Mouse (Mus musculus) layer of hippocampus, adult 9-10 months (tissue): ENCODE results near the gene Gm36210.
A peak's percentile ranks its signal among the peaks of the same experiment; 100 is the strongest.

Experiments used
- DNase-seq: peaks from one replicate; pipeline ENCODE4 v3.0.0; 2022; ENCODE audit warnings: low spot score

Gm36210 gene

DNA sequence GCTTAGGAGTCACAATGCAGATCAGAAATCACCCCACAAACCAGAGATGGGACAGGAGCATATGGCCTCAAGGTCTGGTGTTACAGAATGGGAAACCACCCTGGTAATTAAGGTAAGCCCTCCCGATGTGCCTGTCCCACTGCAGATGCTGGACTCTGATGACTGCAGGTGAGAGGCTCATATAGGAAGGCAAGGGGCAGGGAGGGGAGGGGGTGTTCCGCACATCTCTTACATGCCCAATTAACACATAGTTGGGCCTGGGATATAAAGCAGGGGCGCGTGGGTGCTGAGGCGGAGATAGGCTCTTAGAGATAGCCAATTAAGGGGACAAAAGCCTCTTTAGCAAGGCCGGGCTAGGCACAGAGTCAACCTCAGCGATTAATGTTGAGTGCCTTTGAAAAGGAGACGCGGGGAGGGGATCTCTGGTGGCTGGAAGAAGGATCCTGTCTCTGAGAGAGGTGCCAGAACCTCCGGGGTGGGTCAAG, at the start of gene Gm36210:
Gm36210 (minus strand) TSS at position 51 of the 485 bp plus-strand sequence.
- no peak for DNase-seq

GRCm38 (mm10) chr7:4953815-4954445, 47.6 kb upstream of the Gm36210 start:
- DNase-seq = no peak

DNA sequence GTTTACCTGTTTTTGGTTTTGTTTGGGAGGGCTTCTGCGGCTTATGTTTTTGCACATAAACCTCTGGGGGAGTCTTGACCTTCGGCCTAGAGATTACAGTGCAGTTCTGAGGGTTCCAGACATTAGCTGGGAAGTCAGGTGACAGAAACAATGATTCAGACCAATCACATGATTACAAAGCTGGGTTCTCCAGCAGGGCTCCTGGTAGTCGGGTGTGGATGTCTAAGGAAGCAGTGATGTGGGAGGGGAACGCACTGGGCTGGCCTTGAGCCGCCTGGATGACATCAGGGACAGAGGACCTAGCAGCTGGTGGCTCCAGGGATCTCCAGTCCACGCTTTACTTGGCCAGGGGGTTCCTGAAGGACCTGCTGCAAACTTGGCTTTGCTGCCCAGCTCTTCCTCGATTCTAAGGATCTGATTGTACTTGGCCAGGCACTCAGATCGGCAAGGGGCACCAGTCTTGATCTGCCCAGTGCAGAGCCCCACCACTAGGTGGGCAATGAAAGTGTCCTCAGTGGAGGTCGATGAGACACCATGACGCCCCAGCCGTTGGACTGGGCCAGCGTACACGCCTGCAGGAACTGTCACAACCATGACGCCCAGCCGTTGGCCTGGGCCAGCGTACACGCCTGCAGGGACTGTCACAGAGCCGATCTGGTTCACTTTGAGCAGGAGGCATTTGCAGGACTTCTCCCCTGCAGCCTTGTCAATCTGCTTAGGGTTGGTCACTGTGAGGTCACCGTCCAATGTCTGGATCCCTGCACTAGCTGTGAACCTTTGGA, 44.4 kb upstream of the Gm36210 start:
- DNase-seq = no peak

DNA sequence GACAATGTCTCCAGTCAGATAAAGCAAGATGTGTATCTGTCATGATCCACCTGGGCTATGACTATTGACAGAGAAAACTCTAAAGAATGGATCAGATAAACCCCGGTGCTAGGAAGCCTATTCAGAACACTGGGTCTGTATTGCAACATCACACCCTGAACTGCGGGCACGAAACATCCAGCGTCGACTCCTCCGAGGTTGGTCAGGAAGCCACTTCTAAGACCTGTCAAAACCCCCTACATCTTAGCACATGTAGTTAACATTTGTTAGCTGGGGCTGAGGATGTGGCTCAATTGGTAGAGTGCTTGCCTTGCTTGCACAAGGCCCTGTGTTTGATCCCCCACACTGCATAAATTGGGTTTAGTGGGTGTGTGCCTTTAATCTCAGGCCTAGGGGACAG, 42.1 kb upstream of the Gm36210 start:
- no peak for DNase-seq

GRCm38 (mm10) chr7:4947855-4948254, 41.5 kb upstream of the Gm36210 start:
- DNase-seq = no peak

DNA sequence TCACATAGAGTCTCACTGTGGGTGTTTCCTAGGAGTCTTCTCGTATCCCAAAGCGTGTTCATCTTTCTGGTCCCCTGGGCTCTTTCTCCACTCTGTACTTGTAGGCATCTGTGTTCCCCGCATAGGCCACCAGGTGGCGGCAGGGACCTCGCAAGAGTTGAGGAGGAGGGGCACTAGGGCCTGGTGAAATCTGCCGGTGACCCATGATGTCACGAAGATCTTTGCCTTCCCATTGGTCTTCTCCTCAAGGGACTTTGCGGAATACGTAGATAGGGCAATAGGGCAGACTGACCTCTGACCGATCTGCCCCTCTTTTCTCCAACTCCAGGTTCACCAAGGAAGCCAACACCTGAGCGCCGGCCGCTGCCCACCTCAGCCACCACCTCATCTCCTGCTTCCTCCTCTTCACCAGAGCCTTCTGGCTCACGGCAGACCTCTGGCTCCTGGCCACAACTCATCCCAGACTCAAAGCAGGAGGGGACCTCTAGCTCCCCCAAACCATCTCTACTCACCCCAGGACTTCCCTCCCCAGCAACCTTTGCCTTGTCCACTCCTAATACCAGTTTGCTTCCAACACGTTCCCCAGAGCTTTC, 37.0 kb upstream of the Gm36210 start:
- DNase-seq = peak; percentile 96

GRCm38 (mm10) chr7:4942673-4943072, 36.4 kb upstream of the Gm36210 start:
- no peak for DNase-seq

GRCm38 (mm10) chr7:4940068-4940479, 33.8 kb upstream of the Gm36210 start:
- peak; percentile 83 for DNase-seq

DNA sequence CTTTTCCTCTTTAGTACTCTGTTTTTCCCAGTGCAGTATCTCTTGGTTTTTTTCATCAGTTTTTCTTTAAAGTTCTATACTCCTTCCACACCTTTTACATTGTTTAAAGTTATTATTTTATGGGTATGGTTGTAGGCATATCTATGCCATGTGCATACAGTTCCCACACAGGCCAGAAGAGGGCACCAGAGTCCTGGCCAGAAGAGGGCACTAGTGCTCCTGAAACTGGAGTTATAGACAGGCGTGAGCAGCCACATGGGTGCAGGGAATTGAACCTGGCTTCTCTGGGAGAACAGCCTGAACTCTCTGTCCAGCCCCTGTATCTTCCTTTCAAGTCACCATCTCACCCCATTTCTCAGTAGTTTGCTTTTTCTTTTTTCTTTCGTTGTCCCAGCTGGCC, 32.1 kb upstream of the Gm36210 start:
- peak; percentile 44 for DNase-seq

GRCm38 (mm10) chr7:4937392-4937791, 31.1 kb upstream of the Gm36210 start:
- DNase-seq = no peak

DNA sequence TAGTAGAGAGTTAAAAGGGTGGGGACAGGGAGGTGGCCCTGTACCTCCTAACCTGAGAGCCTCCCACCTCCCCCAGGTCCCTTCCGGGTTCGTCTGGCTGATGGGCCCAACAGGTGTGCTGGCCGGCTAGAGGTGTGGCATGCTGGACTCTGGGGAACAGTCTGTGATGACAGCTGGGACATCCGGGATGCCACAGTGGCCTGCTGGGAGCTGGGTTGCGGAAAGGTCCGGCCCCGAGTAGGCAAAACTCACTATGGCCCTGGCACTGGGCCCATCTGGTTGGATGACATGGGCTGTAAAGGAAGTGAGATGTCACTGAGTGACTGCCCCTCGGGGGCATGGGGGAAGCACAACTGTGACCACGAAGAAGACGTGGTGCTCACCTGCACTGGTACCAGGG, 30.5 kb upstream of the Gm36210 start:
- DNase-seq = no peak

GRCm38 (mm10) chr7:4934160-4934914, 28.0 kb upstream of the Gm36210 start:
- no peak for DNase-seq

DNA sequence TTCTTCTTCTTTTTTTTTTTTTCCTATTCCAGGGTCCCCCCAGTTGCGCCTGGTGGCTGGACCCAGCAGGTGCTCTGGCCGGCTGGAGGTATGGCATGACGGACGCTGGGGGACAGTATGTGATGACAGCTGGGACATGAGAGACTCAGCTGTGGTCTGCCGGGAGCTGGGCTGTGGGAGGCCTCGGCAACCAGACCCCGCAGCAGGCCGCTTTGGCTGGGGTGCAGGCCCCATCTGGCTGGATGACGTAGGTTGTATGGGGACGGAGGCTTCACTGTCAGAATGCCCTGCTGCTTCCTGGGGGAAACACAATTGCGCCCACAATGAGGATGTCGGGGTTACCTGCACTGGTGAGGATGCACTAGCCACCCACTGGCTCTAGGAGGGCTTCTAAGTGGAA, 26.8 kb upstream of the Gm36210 start:
- no peak for DNase-seq

DNA sequence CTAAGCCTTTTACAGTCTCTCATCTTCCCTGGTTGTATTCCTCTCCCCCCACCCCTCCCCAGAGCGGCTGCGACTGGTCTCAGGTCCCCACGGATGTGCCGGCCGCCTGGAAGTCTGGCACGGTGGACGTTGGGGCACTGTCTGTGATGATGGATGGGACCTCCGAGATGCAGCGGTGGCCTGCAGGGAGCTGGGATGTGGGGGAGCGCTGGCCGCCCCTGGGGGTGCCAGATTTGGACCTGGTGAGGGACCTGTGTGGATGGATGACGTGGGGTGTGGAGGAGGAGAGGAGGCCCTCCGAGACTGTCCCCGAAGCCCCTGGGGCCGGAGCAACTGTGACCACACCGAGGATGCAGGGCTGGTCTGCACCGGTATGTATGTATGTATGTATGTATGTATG, 22.0 kb upstream of the Gm36210 start:
- DNase-seq = no peak

DNA sequence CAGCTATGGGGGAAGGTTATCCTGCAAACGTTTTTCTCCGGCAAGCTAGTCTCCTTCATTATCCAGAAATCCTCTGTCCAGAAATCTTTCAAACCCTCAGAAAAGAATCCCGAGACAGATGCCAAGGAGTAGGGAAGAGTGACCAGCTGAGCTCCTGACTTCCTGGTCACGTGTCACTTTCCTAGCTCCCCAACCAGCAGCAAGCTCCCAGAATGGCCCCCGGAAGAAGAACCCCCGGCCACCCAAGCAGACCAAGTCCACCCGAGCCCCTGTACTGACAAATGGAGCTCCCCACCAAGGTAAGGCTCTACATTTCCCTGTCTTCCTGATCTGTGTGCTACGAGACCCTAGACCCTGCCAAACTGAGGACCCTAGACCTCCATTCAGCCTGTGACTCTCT, 21.4 kb upstream of the Gm36210 start:
- no peak for DNase-seq

DNA sequence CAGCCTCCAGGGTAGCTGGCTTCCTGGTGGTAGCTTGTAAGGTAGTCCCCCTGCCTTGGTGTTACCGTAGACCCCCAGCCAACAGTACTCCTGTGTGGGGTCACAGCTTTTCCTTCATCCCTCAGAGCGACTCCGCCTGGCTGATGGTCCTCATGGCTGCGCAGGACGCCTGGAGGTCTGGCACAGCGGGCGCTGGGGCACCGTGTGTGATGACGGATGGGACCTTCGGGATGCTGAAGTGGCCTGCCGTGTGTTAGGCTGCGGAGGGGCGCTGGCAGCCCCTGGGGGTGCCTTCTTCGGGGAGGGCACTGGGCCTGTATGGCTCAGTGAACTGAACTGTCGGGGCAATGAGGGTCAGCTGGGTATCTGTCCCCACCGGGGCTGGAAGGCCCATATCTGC, 20.5 kb upstream of the Gm36210 start:
- no peak for DNase-seq

DNA sequence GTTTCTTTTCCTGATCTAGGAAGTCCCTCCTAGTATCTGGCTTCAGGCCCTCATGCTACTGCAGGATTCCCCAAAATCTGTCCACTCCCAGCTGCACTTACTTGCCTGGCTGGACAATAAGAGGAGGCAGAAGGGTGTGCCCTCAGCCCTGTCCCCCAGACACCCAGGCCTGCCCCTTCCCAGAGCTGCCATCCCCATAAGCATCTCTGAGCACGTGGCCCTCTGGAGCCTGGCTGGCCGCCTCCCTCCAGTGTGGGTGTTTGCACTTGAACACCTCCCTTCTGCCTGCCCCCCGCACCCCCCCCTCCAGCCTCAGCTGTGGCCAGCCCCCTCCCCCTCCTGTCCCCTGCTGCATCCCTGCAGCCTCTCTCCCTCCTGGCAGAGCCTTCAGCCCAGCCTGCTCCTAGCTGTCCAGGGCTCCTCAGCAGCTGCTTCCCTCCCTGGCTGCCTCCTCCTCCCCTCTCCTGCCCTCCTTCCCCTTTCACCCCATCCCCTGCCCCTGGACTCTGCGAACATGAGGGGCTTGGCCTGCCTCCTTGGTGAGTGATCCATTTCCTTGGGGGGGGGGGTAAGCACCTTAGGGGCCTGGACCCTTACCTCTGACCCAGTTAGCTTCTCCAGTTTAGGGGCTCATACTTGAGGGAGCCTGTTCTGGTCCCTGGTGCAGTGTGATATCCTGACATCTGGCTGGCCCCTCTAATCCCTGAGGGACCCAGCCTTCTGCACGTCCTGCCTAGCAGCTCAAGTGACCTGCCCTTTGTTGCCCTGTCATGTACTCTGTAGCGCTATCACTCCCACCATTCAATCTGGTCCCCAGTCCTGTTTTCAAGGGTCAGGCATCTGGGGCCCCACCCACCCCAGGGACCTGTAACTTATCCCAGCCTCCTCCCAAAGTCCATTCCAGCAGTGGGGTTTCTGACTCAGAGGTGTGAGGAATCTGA, 19.4 kb upstream of the Gm36210 start, which contains the start of gene Ssc5d:
Ssc5d (plus strand) TSS at position 345 of the 941 bp plus-strand sequence.
- DNase-seq = no peak

DNA sequence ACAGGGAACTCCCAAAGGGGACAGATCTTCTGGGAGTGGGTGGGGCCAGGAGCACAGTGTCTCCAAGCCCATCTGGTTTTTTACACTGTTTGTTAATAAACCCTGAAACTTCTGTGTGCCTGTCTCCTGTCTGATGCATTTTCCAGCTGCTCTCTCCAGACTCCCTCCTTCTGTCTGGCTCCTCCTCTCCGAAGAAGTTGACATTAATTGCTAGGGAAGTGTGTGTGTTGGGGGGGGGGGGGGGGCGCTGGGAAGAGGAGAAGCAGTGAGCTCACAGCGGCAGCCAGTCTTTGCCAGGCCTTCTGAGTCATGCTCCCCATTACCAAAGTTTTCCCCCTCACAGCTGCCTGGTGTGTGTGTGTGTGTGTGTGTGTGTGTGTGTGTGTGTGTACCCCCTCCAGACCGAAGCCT, 18.6 kb upstream of the Gm36210 start:
- DNase-seq = no peak

DNA sequence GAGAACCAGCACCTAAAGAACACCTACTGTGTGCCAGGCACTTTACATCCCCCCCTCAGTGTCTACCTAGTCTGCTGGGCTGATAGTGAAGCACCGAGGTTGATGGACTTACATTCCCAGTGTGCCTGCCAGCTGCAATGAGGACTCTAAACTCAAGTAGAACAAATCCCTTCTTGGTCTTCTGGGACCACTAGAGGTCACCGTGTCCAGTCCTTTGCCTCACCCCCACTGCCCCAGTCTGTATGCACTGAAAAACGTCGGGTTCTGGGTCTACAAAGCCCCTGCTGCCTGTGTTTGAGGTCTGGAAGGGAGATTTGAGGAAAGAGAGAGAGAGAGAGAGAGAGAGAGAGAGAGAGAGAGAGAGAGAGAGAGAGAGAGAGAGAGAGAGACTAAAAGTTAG, 18.2 kb upstream of the Gm36210 start:
- no peak for DNase-seq

GRCm38 (mm10) chr7:4923586-4924364, 17.5 kb upstream of the Gm36210 start:
- no peak for DNase-seq
